Mouse (Mus musculus) CD4-positive, CD25-positive, alpha-beta regulatory T cell, adult 4 months (primary cell): ENCODE results near the gene Gm49387. TPM values are rescaled to one million over a fixed set of nuclear protein-coding genes. Genes with fewer than 3 reads are reported as not detected.

Experiments
- ATAC-seq: one replicate; pipeline ENCODE4 v1.8.0; 2017
- polyA plus RNA-seq, 2 experiments: library from polyadenylated mRNA; unstranded; fragments of 100-300 nt; shearing (Covaris generic); gene quantifications; one replicate each; pipeline ENCODE4 v1.2.1; 2017

Gm49387 gene
- under 1 TPM in 1 of 2 experiments, not detected in 1; 0.62 TPM for polyA plus RNA-seq

GRCm38 (mm10) chr14:31640346-31640889, at the start of gene Gm49387:
Gene Gm49387 (minus strand): TSS chr14:31640878.
- ATAC-seq, result no peak

- ATAC-seq, result no peak
Observed at GRCm38 (mm10) chr14:31686231-31686630, 45.6 kb upstream of the Gm49387 start.

- ATAC-seq, result peak; percentile 59
Observed at GRCm38 (mm10) chr14:31685680-31686079, 45.0 kb upstream of the Gm49387 start.

- peak; percentile 72 for ATAC-seq
Observed at GRCm38 (mm10) chr14:31684343-31685040, 43.8 kb upstream of the Gm49387 start.

- no peak for ATAC-seq
Observed at GRCm38 (mm10) chr14:31683610-31684009, 42.9 kb upstream of the Gm49387 start.

- ATAC-seq, result no peak
Observed at GRCm38 (mm10) chr14:31681931-31682555, 41.4 kb upstream of the Gm49387 start.

GRCm38 (mm10) chr14:31681291-31681690, 40.6 kb upstream of the Gm49387 start:
- ATAC-seq, result no peak

GRCm38 (mm10) chr14:31680656-31681055, 40.0 kb upstream of the Gm49387 start:
- no peak for ATAC-seq

GRCm38 (mm10) chr14:31671635-31672320, 31.1 kb upstream of the Gm49387 start:
- ATAC-seq, result no peak

GRCm38 (mm10) chr14:31669642-31670490, 29.2 kb upstream of the Gm49387 start:
- peak; percentile 89 for ATAC-seq

- no peak for ATAC-seq
Observed at GRCm38 (mm10) chr14:31669161-31669611, 28.5 kb upstream of the Gm49387 start.

GRCm38 (mm10) chr14:31668326-31668725, 27.6 kb upstream of the Gm49387 start:
- ATAC-seq, result no peak

GRCm38 (mm10) chr14:31667741-31668140, 27.1 kb upstream of the Gm49387 start:
- no peak for ATAC-seq

GRCm38 (mm10) chr14:31666931-31667705, 26.4 kb upstream of the Gm49387 start:
- ATAC-seq, result no peak

- no peak for ATAC-seq
Observed at GRCm38 (mm10) chr14:31665566-31665940, 24.9 kb upstream of the Gm49387 start.

- ATAC-seq, result peak; percentile 66
Observed at GRCm38 (mm10) chr14:31664903-31665565, 24.4 kb upstream of the Gm49387 start.

GRCm38 (mm10) chr14:31664100-31664902, 23.6 kb upstream of the Gm49387 start:
- no peak for ATAC-seq

- no peak for ATAC-seq
Observed at GRCm38 (mm10) chr14:31663376-31664099, 22.9 kb upstream of the Gm49387 start.

GRCm38 (mm10) chr14:31662555-31663211, 22.0 kb upstream of the Gm49387 start:
- peak; percentile 12 for ATAC-seq
